ENCODE assay signal across 13 mouse cellular contexts in genomic region chr16:96362873-96363272, GRCm38 (mm10).
A peak's percentile ranks its signal among the peaks of the same experiment; 100 is the strongest.
DNase-seq lines count a peak whose midpoint lies in the region; ATAC-seq and TF ChIP-seq lines count a peak whose summit lies in the region.
"Had no signal": no experiment of that assay in that cellular context is flagged by ENCODE, and none has a peak within 500 bp of the region (broad histone marks: within the 10 kb centered on the region; RNA-seq: fewer than 3 reads in every experiment).

No protein-coding gene starts in this region.

- H3K79me2 ChIP-seq in liver, adult 2 months (ENCODE audit: control insufficient read depth, insufficient read depth, low read length) = peaks cover 5% of the 10 kb centered on the region; the same call in 1 of the 2 replicates
- no peaks in the 10 kb centered on the region for H3K79me2 ChIP-seq in heart, adult 2 months (replicated peaks; ENCODE audit: control insufficient read depth, insufficient read depth, low read length)

- peak overlapping the region; percentile 38; the same call in 1 of the 2 replicates for H3K4me2 ChIP-seq in stomach, embryonic 15.5 days
- H3K4me2 ChIP-seq: heart, embryonic 13.5 days; hindbrain, embryonic 15.5 days; midbrain, embryonic 15.5 days had no signal

- TF ChIP-seq POLR2A in liver, adult 2 months (IDR thresholded peaks at IDR 0.05; ENCODE audit: extremely low read depth, insufficient read depth, low read length) = no peak
- TF ChIP-seq POLR2A in heart, adult 2 months (IDR thresholded peaks at IDR 0.05; ENCODE audit: insufficient read depth, low read depth, low read length) = no peak

- H3K27me3 ChIP-seq in liver, adult 2 months (ENCODE audit: control insufficient read depth, insufficient read depth, low read length) = no peaks in the 10 kb centered on the region
- H3K27me3 ChIP-seq in stomach, embryonic 15.5 days (replicated peaks) = no peaks in the 10 kb centered on the region
- no peaks in the 10 kb centered on the region for H3K27me3 ChIP-seq in heart, adult 2 months (ENCODE audit: control insufficient read depth, insufficient read depth, low read length)
- H3K27me3 ChIP-seq: hindbrain, embryonic 15.5 days; midbrain, embryonic 15.5 days had no signal

- H3K4me1 ChIP-seq in liver, adult 2 months (ENCODE audit: control insufficient read depth, insufficient read depth, low read length) = peaks cover 9% of the 10 kb centered on the region; the same call in 1 of the 2 replicates
- H3K4me1 ChIP-seq in stomach, embryonic 15.5 days = no peaks in the 10 kb centered on the region
- no peaks in the 10 kb centered on the region for H3K4me1 ChIP-seq in heart, adult 2 months (ENCODE audit: control insufficient read depth, insufficient read depth, low read length)
- H3K4me1 ChIP-seq: hindbrain, embryonic 15.5 days; midbrain, embryonic 15.5 days had no signal

- peak overlapping the region; percentile 49 for H3K4me3 ChIP-seq in liver, adult 2 months (ENCODE audit: insufficient read depth, low read depth, low read length)
- H3K4me3 ChIP-seq in stomach, embryonic 15.5 days (replicated peaks) = no peak overlapping the region
- no peak overlapping the region for H3K4me3 ChIP-seq in heart, adult 2 months
- H3K4me3 ChIP-seq: heart, embryonic 13.5 days; hindbrain, embryonic 15.5 days; midbrain, embryonic 15.5 days had no signal

- no peak for ATAC-seq in stomach, embryonic 15.5 days (ENCODE audit: insufficient read depth, low FRiP score, low read depth)
- ATAC-seq: midbrain, embryonic 15.5 days had no signal

- no peak for TF ChIP-seq EP300 in heart, adult 2 months (IDR thresholded peaks at IDR 0.05; ENCODE audit: insufficient read depth, low read depth, low read length)

- intact Hi-C loops in heart, adult 2 months (cut with DNase I) = no loop called here
- intact Hi-C loops in heart, postnatal 10 days (cut with DNase I) = no loop called here

- no peaks in the 10 kb centered on the region for H3K9me3 ChIP-seq in stomach, embryonic 15.5 days
- H3K9me3 ChIP-seq: heart, embryonic 13.5 days; hindbrain, embryonic 15.5 days; midbrain, embryonic 15.5 days had no signal

- H3K36me3 ChIP-seq in liver, adult 2 months (ENCODE audit: control insufficient read depth, insufficient read depth, low read length) = peaks cover 6% of the 10 kb centered on the region; the same call in 1 of the 2 replicates
- H3K36me3 ChIP-seq in stomach, embryonic 15.5 days = no peaks in the 10 kb centered on the region
- H3K36me3 ChIP-seq in heart, adult 2 months (ENCODE audit: control insufficient read depth, insufficient read depth, low read length) = no peaks in the 10 kb centered on the region
- H3K36me3 ChIP-seq: heart, embryonic 13.5 days; hindbrain, embryonic 15.5 days; midbrain, embryonic 15.5 days had no signal

- 6% methylated on average over 4 of the region's 4 CpGs for WGBS in liver, adult 2 months
- WGBS in stomach, embryonic 15.5 days = 33% methylated on average over 4 of the region's 4 CpGs
- WGBS in heart, adult 2 months = 51% methylated on average over 4 of the region's 4 CpGs

- H3K9ac ChIP-seq in liver, adult 2 months (ENCODE audit: low read depth, low read length) = peak overlapping the region; percentile 52
- H3K9ac ChIP-seq in stomach, embryonic 15.5 days = no peak overlapping the region
- no peak overlapping the region for H3K9ac ChIP-seq in heart, adult 2 months (ENCODE audit: low read depth, low read length)
- H3K9ac ChIP-seq: heart, embryonic 13.5 days; hindbrain, embryonic 15.5 days; midbrain, embryonic 15.5 days had no signal

- peak overlapping the region; percentile 91 for H3K27ac ChIP-seq in liver, adult 2 months (replicated peaks; ENCODE audit: insufficient read depth, low read depth, low read length)
- H3K27ac ChIP-seq in stomach, embryonic 15.5 days = no peak overlapping the region
- H3K27ac ChIP-seq in heart, adult 2 months = no peak overlapping the region
- H3K27ac ChIP-seq: heart, embryonic 13.5 days; hindbrain, embryonic 15.5 days; midbrain, embryonic 15.5 days had no signal

- peak; percentile 79 for DNase-seq in embryo, embryonic 10 days (ENCODE audit: low spot score)
- DNase-seq in embryo, embryonic 11 days = no peak
- DNase-seq in kidney, adult 9 months = peak; percentile 88
- DNase-seq in liver, adult 2 months (ENCODE audit: extremely low read depth, low read depth, low spot score) = peak; percentile 94
- DNase-seq in heart, adult 2 months = no peak
- no peak for DNase-seq in heart, postnatal 10 days
- no peak for DNase-seq in layer of hippocampus, adult 8-10 months (ENCODE audit: low spot score in 2 of 2)
- DNase-seq: adrenal gland, postnatal 36 days; lung, postnatal 10 days had no signal

- TF ChIP-seq CTCF in liver, adult 2 months (IDR thresholded peaks at IDR 0.05; ENCODE audit: low read depth, low read length) = no peak
- TF ChIP-seq CTCF in heart, adult 2 months (IDR thresholded peaks at IDR 0.05) = no peak

Comparison
In these comparisons a context has a peak if more than half of its experiments do, and no peak if none do; other contexts are left out.
1. DNase-seq: peak in embryo, embryonic 10 days (single experiment), kidney, adult 9 months (single experiment) and liver, adult 2 months (single experiment); none in embryo, embryonic 11 days (single experiment), heart, adult 2 months (0 of 2), heart, postnatal 10 days (0 of 2) and layer of hippocampus, adult 8-10 months (0 of 2).